Mouse (Mus musculus) CH12.LX (cell line): ENCODE measurements at regions not wholly inside any gene's neighbourhood (a gene's known extent, or its start where the extent isn't known, plus 50 kb on each side); places are given as distances from the start of the nearest gene placed in this dataset.

Source experiments
- DNase-seq: peaks from one replicate; pipeline ENCODE4 v3.0.0-alpha.2; 2013; ENCODE audit errors: extremely low read depth
- H3K27ac ChIP-seq: 2 replicates; pipeline ENCODE4 v1.5.1; 2012; ENCODE audit warnings: low read depth, mild to moderate bottlenecking, control low read depth, moderate library complexity; ENCODE audit not compliant: insufficient read depth
- H3K27me3 ChIP-seq: replicated peaks from 2 replicates; pipeline ENCODE3; 2012; ENCODE audit warnings: inconsistent platforms
- H3K36me3 ChIP-seq, 2 experiments: replicated peaks in 1 of 2; 2 replicates each; pipeline versions ENCODE3 to v1.6.1; 2012; ENCODE audit warnings: inconsistent platforms in 1 of 2, low read length in 1 of 2, mild to moderate bottlenecking in 1 of 2, mixed read lengths in 1 of 2, moderate library complexity in 1 of 2; ENCODE audit not compliant: control insufficient read depth in 1 of 2, insufficient read depth in 1 of 2
- H3K4me1 ChIP-seq, 2 experiments: 2 replicates each; pipeline ENCODE4 v1.6.1; 2012; ENCODE audit warnings: inconsistent platforms in 1 of 2, moderate library complexity in 1 of 2; ENCODE audit not compliant: insufficient read depth in 2 of 2, control insufficient read depth in 1 of 2
- H3K4me2 ChIP-seq: 2 replicates; pipeline ENCODE4 v1.6.1; 2012; ENCODE audit warnings: low read depth, mild to moderate bottlenecking, control low read depth; ENCODE audit not compliant: poor library complexity, insufficient read depth, severe bottlenecking
- H3K4me3 ChIP-seq, 3 experiments: fragments of 150-350 bp in 1 of 3; sonication (generic) in 1 of 3; replicated peaks in 1 of 3; 2 replicates each; pipeline versions ENCODE3 to v1.5.1; 2011 to 2012; ENCODE audit warnings: low read depth in 2 of 3, low read length in 2 of 3, mild to moderate bottlenecking in 2 of 3, moderate library complexity in 2 of 3, control low read depth in 1 of 3, improper control_type of control experiment in 1 of 3, inconsistent platforms in 1 of 3, mixed read lengths in 1 of 3; ENCODE audit not compliant: poor library complexity in 1 of 3
- H3K79me2 ChIP-seq: replicated peaks from 2 replicates; pipeline ENCODE4 v1.6.1; 2012; ENCODE audit warnings: mild to moderate bottlenecking, moderate library complexity; ENCODE audit not compliant: control insufficient read depth, poor library complexity, insufficient read depth, severe bottlenecking; ENCODE audit errors: extremely low read depth
- H3K9ac ChIP-seq: 2 replicates; pipeline ENCODE4 v1.6.1; 2012; ENCODE audit warnings: low read depth, mild to moderate bottlenecking, control low read depth, moderate library complexity; ENCODE audit not compliant: insufficient read depth
- H3K9me3 ChIP-seq: replicated peaks from 2 replicates; pipeline ENCODE3; 2012; ENCODE audit warnings: low read length, inconsistent platforms, mixed read lengths
- BHLHE40 ChIP-seq: IDR thresholded peaks from 2 replicates; pipeline ENCODE4 v1.6.1; 2011; ENCODE audit warnings: mild to moderate bottlenecking, low read depth, low read length, improper control_type of control experiment
- CTCF ChIP-seq, 2 experiments: IDR thresholded peaks in 1 of 2; conservative IDR thresholded peaks in 1 of 2; 2 replicates each; pipeline ENCODE4 v1.5.1; 2011 to 2012; ENCODE audit warnings: low read depth in 2 of 2, low read length in 2 of 2, improper control_type of control experiment in 1 of 2, inconsistent platforms in 1 of 2, mild to moderate bottlenecking in 1 of 2, moderate library complexity in 1 of 2
- ELF1 ChIP-seq: IDR thresholded peaks from 2 replicates; pipeline ENCODE4 v1.6.1; 2014; ENCODE audit warnings: low read depth, mild to moderate bottlenecking, inconsistent platforms, low read length, improper control_type of control experiment
- ETS1 ChIP-seq: conservative IDR thresholded peaks from 2 replicates; pipeline ENCODE4 v1.6.1; 2012; ENCODE audit warnings: low read depth, mild to moderate bottlenecking, inconsistent platforms, low read length, improper control_type of control experiment, moderate library complexity
- GABPA ChIP-seq: IDR thresholded peaks from 2 replicates; pipeline ENCODE4 v1.6.1; 2012; ENCODE audit warnings: low read depth, low read length, improper control_type of control experiment, inconsistent platforms; ENCODE audit not compliant: insufficient replicate concordance
- HCFC1 ChIP-seq: IDR thresholded peaks from 2 replicates; pipeline ENCODE4 v1.6.1; 2012; ENCODE audit warnings: low read depth, mild to moderate bottlenecking, inconsistent platforms, low read length, improper control_type of control experiment
- IRF4 ChIP-seq: IDR thresholded peaks from 2 replicates; pipeline ENCODE4 v1.6.1; 2014; ENCODE audit warnings: low read depth, mild to moderate bottlenecking, inconsistent platforms, low read length, improper control_type of control experiment
- JUN ChIP-seq: IDR thresholded peaks from 2 replicates; pipeline ENCODE4 v1.6.1; 2011; ENCODE audit warnings: low read depth, mild to moderate bottlenecking, low read length, improper control_type of control experiment, moderate library complexity; ENCODE audit not compliant: insufficient read depth
- MAFK ChIP-seq: IDR thresholded peaks from 2 replicates; pipeline ENCODE4 v1.6.1; 2011; ENCODE audit warnings: low read length, improper control_type of control experiment; ENCODE audit not compliant: insufficient replicate concordance
- NRF1 ChIP-seq: IDR thresholded peaks from 2 replicates; pipeline ENCODE4 v1.6.1; 2014; ENCODE audit warnings: low read depth, mild to moderate bottlenecking, inconsistent platforms, low read length, improper control_type of control experiment, moderate library complexity
- POLR2A ChIP-seq: IDR thresholded peaks from 2 replicates; pipeline ENCODE4 v1.6.1; 2011; ENCODE audit warnings: low read depth, mild to moderate bottlenecking, improper control_type of control experiment, low read length
- POLR2AphosphoS2 ChIP-seq: IDR thresholded peaks from 2 replicates; pipeline ENCODE4 v1.6.1; 2011; ENCODE audit warnings: low read depth, low read length, improper control_type of control experiment
- RAD21 ChIP-seq: IDR thresholded peaks from 2 replicates; pipeline ENCODE4 v1.6.1; 2011; ENCODE audit warnings: low read depth, mild to moderate bottlenecking, low read length, improper control_type of control experiment, moderate library complexity
- SIN3A ChIP-seq: IDR thresholded peaks from 2 replicates; pipeline ENCODE4 v1.6.1; 2012; ENCODE audit warnings: low read length, improper control_type of control experiment, inconsistent platforms
- USF1 ChIP-seq: IDR thresholded peaks from 2 replicates; pipeline ENCODE4 v1.6.1; 2014; ENCODE audit warnings: low read depth, mild to moderate bottlenecking, inconsistent platforms, low read length, improper control_type of control experiment
- ZC3H11A ChIP-seq: IDR thresholded peaks from 2 replicates; pipeline ENCODE4 v1.6.1; 2012; ENCODE audit warnings: low read depth, mild to moderate bottlenecking, inconsistent platforms, low read length, improper control_type of control experiment
- ZKSCAN1 ChIP-seq: IDR thresholded peaks from 2 replicates; pipeline ENCODE4 v1.6.1; 2012; ENCODE audit warnings: low read depth, inconsistent platforms, low read length, improper control_type of control experiment, borderline replicate concordance
- ZMIZ1 ChIP-seq: IDR thresholded peaks from 2 replicates; pipeline ENCODE4 v1.6.1; 2012; ENCODE audit warnings: low read depth, mild to moderate bottlenecking, inconsistent platforms, low read length, improper control_type of control experiment
- ZNF384 ChIP-seq: IDR thresholded peaks from 2 replicates; pipeline ENCODE4 v1.6.1; 2012; ENCODE audit warnings: low read depth, low read length, improper control_type of control experiment, inconsistent platforms
- dilution Hi-C: fragments of 300-500 bp; cut with MboI; formaldehyde crosslinking; loops from 2 replicates; pipeline ENCODE4 v1.14.3; 2020; ENCODE audit warnings: low sequenced_read_pairs; ENCODE audit not compliant: extremely low pct_unique_long_range_greater_than_20kb, extremely low pct_ligation_motif_present
- in situ Hi-C: fragments of 300-500 bp; cut with MboI; formaldehyde crosslinking; loops from 3 replicates; pipeline ENCODE4 v1.14.3; 2019; ENCODE audit warnings: low sequenced_read_pairs, low pct_ligation_motif_present, low pct_unique_long_range_greater_than_20kb, mixed read lengths

GRCm38 (mm10) chr13:6461363-6461762, 86.6 kb upstream of the Pitrm1 start:
- Histone ChIP-seq H3K79me2 (no peaks in the 10 kb centered on the region), H3K27me3 (no peaks in the 10 kb centered on the region), H3K9ac (no peak overlapping the region), H3K4me2 (no peak overlapping the region), H3K9me3 (no peaks in the 10 kb centered on the region), H3K36me3 (no peaks in the 10 kb centered on the region), H3K27ac (no peak overlapping the region), H3K4me1 (no peaks in the 10 kb centered on the region), H3K4me3 (no peak overlapping the region)
- dilution Hi-C loops = no loop called here
- TF ChIP-seq ZNF384 (no peak), ETS1 (no peak), USF1 (no peak), POLR2AphosphoS2 (no peak), JUN (no peak), ZC3H11A (no peak), POLR2A (no peak), HCFC1 (no peak), BHLHE40 (no peak), GABPA (no peak)
- no peak for DNase-seq
- in situ Hi-C loops = no loop called here

- Histone ChIP-seq H3K27me3 (no peaks in the 10 kb centered on the region), H3K27ac (no peak overlapping the region), H3K9me3 (no peaks in the 10 kb centered on the region), H3K4me2 (no peak overlapping the region), H3K4me3 (no peak overlapping the region), H3K79me2 (no peaks in the 10 kb centered on the region), H3K4me1 (peaks cover 0 to 7% of the 10 kb centered on the region in 2 experiments; a peak in 2 of 4 replicates), H3K9ac (no peak overlapping the region), H3K36me3 (no peaks in the 10 kb centered on the region)
- in situ Hi-C loops = no loop called here
- no peak for DNase-seq
- dilution Hi-C loops = no loop called here
- TF ChIP-seq ZMIZ1 (no peak), POLR2A (no peak), CTCF (conservative IDR thresholded peaks at IDR 0.05 in 1 of 2, IDR thresholded peaks at IDR 0.05 in 1 of 2; ENCODE audit: low read depth in 2 of 2, low read length in 2 of 2) (no peak), ZKSCAN1 (no peak), ELF1 (no peak), SIN3A (no peak), NRF1 (no peak), IRF4 (no peak), MAFK (no peak), RAD21 (no peak)
Observed at GRCm38 (mm10) chr13:6465911-6466419, 82.0 kb upstream of the Pitrm1 start.
